Mouse (Mus musculus) forebrain, embryonic 13.5 days (tissue): ENCODE measurements at regions not wholly inside any gene's neighbourhood (a gene's known extent, or its start where the extent isn't known, plus 50 kb on each side); places are given as distances from the start of the nearest gene placed in this dataset.

Experiments
- ATAC-seq: fragments of 200-750 bp; cut with Nextera tagmentation; 2 replicates; pipeline ENCODE4 v1.8.0; 2017
- H3K27ac ChIP-seq: fragments of 300-500 bp; sonication (generic); 2 replicates; pipeline ENCODE4 v1.5.1; 2015; ENCODE audit warnings: inconsistent platforms, mild to moderate bottlenecking, moderate library complexity
- H3K27me3 ChIP-seq: fragments of 300-500 bp; sonication (generic); 2 replicates; pipeline ENCODE4 v1.6.1; 2015; ENCODE audit warnings: mild to moderate bottlenecking, inconsistent platforms
- H3K36me3 ChIP-seq: fragments of 300-500 bp; sonication (generic); 2 replicates; pipeline ENCODE4 v1.6.1; 2015; ENCODE audit warnings: mild to moderate bottlenecking, inconsistent platforms; ENCODE audit not compliant: poor library complexity, severe bottlenecking
- H3K4me1 ChIP-seq: fragments of 300-500 bp; sonication (generic); 2 replicates; pipeline ENCODE4 v1.6.1; 2015; ENCODE audit warnings: inconsistent platforms
- H3K4me2 ChIP-seq: fragments of 300-500 bp; sonication (generic); 2 replicates; pipeline ENCODE4 v1.6.1; 2015; ENCODE audit warnings: inconsistent platforms, mild to moderate bottlenecking, moderate library complexity
- H3K4me3 ChIP-seq: fragments of 300-500 bp; sonication (generic); 2 replicates; pipeline ENCODE4 v1.5.1; 2015; ENCODE audit warnings: mild to moderate bottlenecking, inconsistent platforms
- H3K9ac ChIP-seq: fragments of 300-500 bp; sonication (generic); 2 replicates; pipeline ENCODE4 v1.6.1; 2015; ENCODE audit warnings: mild to moderate bottlenecking, inconsistent platforms
- H3K9me3 ChIP-seq: fragments of 300-500 bp; sonication (generic); replicated peaks from 2 replicates; pipeline ENCODE4 v1.6.1; 2016; ENCODE audit warnings: inconsistent platforms
- WGBS: fragments of 180-500 bp; shearing (Covaris S2); methylation state at CpG from one replicate; pipeline ENCODE4 v1.1.7; 2015; 5-methylcytosine and 5-hydroxymethylcytosine counted together

GRCm38 (mm10) chr12:16477572-16477971 lies 133.2 kb downstream of the Lpin1 start:
- ATAC-seq = no peak
- H3K9me3 ChIP-seq = no peaks in the 10 kb centered on the region
- H3K4me2 ChIP-seq = no peak overlapping the region
- no peak overlapping the region for H3K4me3 ChIP-seq
- no peaks in the 10 kb centered on the region for H3K27me3 ChIP-seq
- no peak overlapping the region for H3K9ac ChIP-seq
- no peaks in the 10 kb centered on the region for H3K36me3 ChIP-seq
- 97% methylated on average over 2 of the region's 2 CpGs for WGBS
- no peaks in the 10 kb centered on the region for H3K4me1 ChIP-seq
- H3K27ac ChIP-seq = no peak overlapping the region

- H3K27me3 ChIP-seq = no peaks in the 10 kb centered on the region
- WGBS = 76% methylated on average over 4 of the region's 4 CpGs
- H3K4me3 ChIP-seq = no peak overlapping the region
- no peaks in the 10 kb centered on the region for H3K9me3 ChIP-seq
- no peak overlapping the region for H3K27ac ChIP-seq
- H3K36me3 ChIP-seq = no peaks in the 10 kb centered on the region
- no peak overlapping the region for H3K4me2 ChIP-seq
- 0 out of 2 replicates have a peak, but pooled peaks have one; percentile 61 for ATAC-seq
- no peak overlapping the region for H3K9ac ChIP-seq
- no peaks in the 10 kb centered on the region for H3K4me1 ChIP-seq
Observed at GRCm38 (mm10) chr12:16474361-16475080, 136.2 kb downstream of the Lpin1 start.

GRCm38 (mm10) chr12:16457419-16457818 lies 153.3 kb downstream of the Lpin1 start:
- H3K9me3 ChIP-seq = no peaks in the 10 kb centered on the region
- no peaks in the 10 kb centered on the region for H3K36me3 ChIP-seq
- no peaks in the 10 kb centered on the region for H3K4me1 ChIP-seq
- H3K9ac ChIP-seq = no peak overlapping the region
- H3K27ac ChIP-seq = no peak overlapping the region
- H3K4me3 ChIP-seq = no peak overlapping the region
- WGBS = 90% methylated on average over 6 of the region's 6 CpGs
- ATAC-seq = no peak
- H3K27me3 ChIP-seq = no peaks in the 10 kb centered on the region
- H3K4me2 ChIP-seq = no peak overlapping the region

- no peak for ATAC-seq
- Histone ChIP-seq H3K36me3 (no peaks in the 10 kb centered on the region), H3K9ac (no peak overlapping the region), H3K4me1 (no peaks in the 10 kb centered on the region), H3K9me3 (0 out of 2 replicates have a peak, but pooled peaks cover 3% of the 10 kb centered on the region), H3K4me2 (no peak overlapping the region), H3K27me3 (no peaks in the 10 kb centered on the region), H3K27ac (no peak overlapping the region), H3K4me3 (no peak overlapping the region)
- 68% methylated on average over 3 of the region's 3 CpGs for WGBS
Observed at GRCm38 (mm10) chr12:16450771-16451435, 159.9 kb downstream of the Lpin1 start.

- 90% methylated on average over 5 of the region's 5 CpGs for WGBS
- ATAC-seq = no peak
- H3K4me1 ChIP-seq = peaks cover 12% of the 10 kb centered on the region; the same call in 1 of the 2 replicates
- H3K27me3 ChIP-seq = no peaks in the 10 kb centered on the region
- no peak overlapping the region for H3K9ac ChIP-seq
- no peaks in the 10 kb centered on the region for H3K36me3 ChIP-seq
- H3K27ac ChIP-seq = no peak overlapping the region
- H3K4me3 ChIP-seq = no peak overlapping the region
- no peak overlapping the region for H3K4me2 ChIP-seq
- no peaks in the 10 kb centered on the region; the same call in 1 of the 2 replicates for H3K9me3 ChIP-seq
Observed at GRCm38 (mm10) chr12:16438717-16439116, 172.0 kb downstream of the Lpin1 start.

- no peak overlapping the region for H3K4me3 ChIP-seq
- H3K36me3 ChIP-seq = no peaks in the 10 kb centered on the region
- H3K27ac ChIP-seq = no peak overlapping the region
- H3K27me3 ChIP-seq = no peaks in the 10 kb centered on the region
- WGBS = 94% methylated on average over 1 of the region's 1 CpGs
- H3K9ac ChIP-seq = no peak overlapping the region
- H3K9me3 ChIP-seq = no peaks in the 10 kb centered on the region; the same call in 1 of the 2 replicates
- peaks cover 12% of the 10 kb centered on the region; the same call in 1 of the 2 replicates for H3K4me1 ChIP-seq
- H3K4me2 ChIP-seq = no peak overlapping the region
- ATAC-seq = no peak
Observed at GRCm38 (mm10) chr12:16436961-16437360, 173.8 kb downstream of the Lpin1 start.

- no peaks in the 10 kb centered on the region for H3K36me3 ChIP-seq
- no peaks in the 10 kb centered on the region; the same call in 1 of the 2 replicates for H3K9me3 ChIP-seq
- no peaks in the 10 kb centered on the region for H3K27me3 ChIP-seq
- ATAC-seq = no peak
- no peak overlapping the region for H3K9ac ChIP-seq
- H3K27ac ChIP-seq = no peak overlapping the region
- H3K4me2 ChIP-seq = no peak overlapping the region
- 90% methylated on average over 1 of the region's 1 CpGs for WGBS
- no peak overlapping the region for H3K4me3 ChIP-seq
- peaks cover 12% of the 10 kb centered on the region; the same call in 1 of the 2 replicates for H3K4me1 ChIP-seq
Observed at GRCm38 (mm10) chr12:16436255-16436654, 174.5 kb downstream of the Lpin1 start.

GRCm38 (mm10) chr12:16434739-16435138 lies 176.0 kb downstream of the Lpin1 start:
- Histone ChIP-seq H3K27me3 (no peaks in the 10 kb centered on the region), H3K9me3 (no peaks in the 10 kb centered on the region), H3K4me1 (peaks cover 12% of the 10 kb centered on the region; the same call in 1 of the 2 replicates), H3K4me3 (no peak overlapping the region), H3K27ac (no peak overlapping the region), H3K36me3 (no peaks in the 10 kb centered on the region), H3K4me2 (no peak overlapping the region), H3K9ac (no peak overlapping the region)
- 61% methylated on average over 1 of the region's 1 CpGs for WGBS
- ATAC-seq = peak; percentile 73

GRCm38 (mm10) chr12:16434225-16434624 lies 176.5 kb downstream of the Lpin1 start:
- no peak overlapping the region for H3K4me2 ChIP-seq
- peaks cover 12% of the 10 kb centered on the region; the same call in 1 of the 2 replicates for H3K4me1 ChIP-seq
- 23% methylated on average over 1 of the region's 1 CpGs for WGBS
- no peaks in the 10 kb centered on the region for H3K36me3 ChIP-seq
- ATAC-seq = peak; percentile 89
- H3K9me3 ChIP-seq = no peaks in the 10 kb centered on the region
- no peak overlapping the region for H3K27ac ChIP-seq
- no peak overlapping the region for H3K4me3 ChIP-seq
- no peak overlapping the region for H3K9ac ChIP-seq
- no peaks in the 10 kb centered on the region for H3K27me3 ChIP-seq

- no peaks in the 10 kb centered on the region for H3K9me3 ChIP-seq
- no peak overlapping the region for H3K27ac ChIP-seq
- no peak overlapping the region for H3K4me3 ChIP-seq
- no peaks in the 10 kb centered on the region for H3K27me3 ChIP-seq
- WGBS = 91% methylated on average over 5 of the region's 5 CpGs
- no peak overlapping the region for H3K9ac ChIP-seq
- no peaks in the 10 kb centered on the region for H3K4me1 ChIP-seq
- H3K36me3 ChIP-seq = no peaks in the 10 kb centered on the region
- H3K4me2 ChIP-seq = no peak overlapping the region
- no peak for ATAC-seq
Observed at GRCm38 (mm10) chr12:16425980-16426379, 184.8 kb downstream of the Lpin1 start.

GRCm38 (mm10) chr12:16424526-16424925 lies 186.2 kb downstream of the Lpin1 start:
- H3K9me3 ChIP-seq = no peaks in the 10 kb centered on the region
- H3K27ac ChIP-seq = no peak overlapping the region
- H3K4me2 ChIP-seq = no peak overlapping the region
- H3K36me3 ChIP-seq = no peaks in the 10 kb centered on the region
- H3K4me1 ChIP-seq = no peaks in the 10 kb centered on the region
- no peak for ATAC-seq
- no peak overlapping the region for H3K4me3 ChIP-seq
- no peaks in the 10 kb centered on the region for H3K27me3 ChIP-seq
- 95% methylated on average over 4 of the region's 4 CpGs for WGBS
- H3K9ac ChIP-seq = no peak overlapping the region

- no peaks in the 10 kb centered on the region for H3K4me1 ChIP-seq
- no peak overlapping the region for H3K4me3 ChIP-seq
- no peak overlapping the region for H3K9ac ChIP-seq
- no peaks in the 10 kb centered on the region for H3K36me3 ChIP-seq
- H3K27me3 ChIP-seq = no peaks in the 10 kb centered on the region
- H3K27ac ChIP-seq = no peak overlapping the region
- no peak overlapping the region for H3K4me2 ChIP-seq
- H3K9me3 ChIP-seq = no peaks in the 10 kb centered on the region
- ATAC-seq = no peak
- WGBS = 72% methylated on average over 2 of the region's 2 CpGs
Observed at GRCm38 (mm10) chr12:16395720-16396119, 215.0 kb downstream of the Lpin1 start.
